Mouse (Mus musculus) cerebellum, adult 2 months (tissue): ENCODE measurements around the gene Plcg2. TPM values are rescaled to one million over a fixed set of nuclear protein-coding genes. Genes with fewer than 3 reads are reported as not detected.

Source experiments
- DNase-seq, 2 experiments: peaks; one replicate each; pipeline ENCODE4 v3.0.0; 2021
- H3K27ac ChIP-seq: fragments of 200-500 bp; 2 replicates; pipeline ENCODE4 v1.5.1; 2012; ENCODE audit warnings: low read length, control low read depth, inconsistent platforms; ENCODE audit not compliant: insufficient read depth
- H3K27me3 ChIP-seq: fragments of 200-500 bp; 2 replicates; pipeline ENCODE4 v1.6.1; 2012; ENCODE audit warnings: inconsistent platforms, mild to moderate bottlenecking, low read length, moderate library complexity; ENCODE audit not compliant: control insufficient read depth, insufficient read depth
- H3K4me1 ChIP-seq: fragments of 200-500 bp; 2 replicates; pipeline ENCODE4 v1.6.1; 2011; ENCODE audit warnings: low read length; ENCODE audit not compliant: control insufficient read depth, insufficient read depth
- H3K4me3 ChIP-seq: fragments of 200-500 bp; replicated peaks from 2 replicates; pipeline ENCODE3; 2011; ENCODE audit warnings: mild to moderate bottlenecking, low read depth, low read length, control low read depth; ENCODE audit not compliant: insufficient read depth
- CTCF ChIP-seq: fragments of 200-500 bp; IDR thresholded peaks from 2 replicates; pipeline ENCODE4 v1.5.1; 2011; ENCODE audit warnings: low read depth, mild to moderate bottlenecking, control low read depth, low read length, moderate library complexity, borderline replicate concordance; ENCODE audit not compliant: insufficient read depth
- POLR2A ChIP-seq: fragments of 200-500 bp; IDR thresholded peaks from 2 replicates; pipeline ENCODE4 v1.6.1; 2011; ENCODE audit warnings: low read length, control low read depth, borderline replicate concordance; ENCODE audit not compliant: insufficient read depth
- WGBS: fragments of 180-500 bp; shearing (Covaris S2); methylation state at CpG from one replicate; pipeline ENCODE4 v1.1.7; 2018; 5-methylcytosine and 5-hydroxymethylcytosine counted together
- polyA plus RNA-seq: library from polyadenylated mRNA; depleted of rRNA; stranded (reverse); fragments of >200 nt; gene quantifications from 2 replicates; pipeline ENCODE4 v1.2.3, GENCODE M21; 2012

Plcg2 gene
- polyA plus RNA-seq, 1 experiment = 2.4 TPM

DNA sequence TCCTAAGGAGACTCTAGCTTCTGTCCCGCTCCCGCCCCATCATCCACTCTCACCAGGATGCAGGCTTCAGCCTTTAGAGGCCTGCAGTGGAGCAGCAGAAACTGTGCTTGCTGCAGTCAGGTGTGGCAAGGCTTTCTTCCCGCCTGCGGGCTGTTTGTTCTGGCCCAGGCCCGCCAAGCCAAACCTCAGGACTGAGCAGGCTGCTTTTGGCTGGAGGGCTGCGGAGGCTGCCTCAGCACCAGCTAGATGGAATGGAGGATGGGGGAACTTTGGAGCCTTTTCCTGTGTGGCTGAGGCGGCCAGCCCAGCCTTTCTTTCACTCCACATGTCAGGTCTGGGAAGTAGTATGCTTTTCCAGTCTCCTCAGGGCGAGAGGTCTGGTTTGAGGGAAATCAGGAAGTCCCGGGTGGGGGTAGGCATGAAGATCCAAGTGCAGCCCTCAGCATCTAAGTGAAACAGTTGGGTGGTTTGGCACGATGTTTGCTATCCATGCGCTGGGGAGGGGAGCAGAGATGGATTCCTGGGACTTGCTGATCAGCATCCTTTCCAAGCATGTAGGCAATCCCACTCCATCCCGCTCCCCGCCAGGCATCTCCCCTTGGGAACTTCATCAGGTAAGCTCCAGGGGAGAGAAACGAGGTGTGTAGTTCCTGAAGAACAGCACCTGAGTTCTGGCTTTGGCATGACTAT lies 18.9 kb downstream of the Plcg2 start:
- WGBS = 64% methylated on average over 14 of the region's 14 CpGs
- H3K27ac ChIP-seq = no peak overlapping the region
- no peak for DNase-seq

DNA sequence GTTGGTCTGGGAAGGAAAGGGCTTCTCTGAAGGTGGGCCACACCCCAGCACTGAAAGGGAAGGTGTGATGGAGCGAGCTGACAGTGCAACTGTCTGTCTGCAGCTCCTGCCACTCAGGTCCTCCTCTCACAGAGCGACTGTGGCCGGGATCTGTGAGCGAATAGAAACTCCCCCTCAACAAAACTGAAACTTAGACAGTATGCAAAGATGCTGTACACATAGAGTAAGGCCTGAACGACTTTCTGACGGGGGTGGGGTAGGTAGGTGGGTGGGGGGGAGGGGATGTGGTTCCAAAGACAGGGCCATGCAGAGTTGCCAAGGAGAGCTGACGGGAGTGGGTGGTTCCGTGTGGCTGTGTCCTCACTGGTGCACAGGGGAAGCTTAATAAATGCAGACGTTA lies 19.8 kb downstream of the Plcg2 start:
- H3K4me3 ChIP-seq = no peak overlapping the region
- no peak for DNase-seq
- 74% methylated on average over 9 of the region's 9 CpGs for WGBS
- no peak overlapping the region for H3K27ac ChIP-seq
- TF ChIP-seq CTCF (no peak), POLR2A (no peak)
- no peaks in the 10 kb centered on the region for H3K27me3 ChIP-seq
- no peaks in the 10 kb centered on the region for H3K4me1 ChIP-seq

More for the DNA sequence above, 18.9 kb downstream of the Plcg2 start:
- H3K4me3 ChIP-seq = no peak overlapping the region
- no peaks in the 10 kb centered on the region for H3K27me3 ChIP-seq
- H3K4me1 ChIP-seq = no peaks in the 10 kb centered on the region
- TF ChIP-seq CTCF = no peak
- no peak for TF ChIP-seq POLR2A

DNA sequence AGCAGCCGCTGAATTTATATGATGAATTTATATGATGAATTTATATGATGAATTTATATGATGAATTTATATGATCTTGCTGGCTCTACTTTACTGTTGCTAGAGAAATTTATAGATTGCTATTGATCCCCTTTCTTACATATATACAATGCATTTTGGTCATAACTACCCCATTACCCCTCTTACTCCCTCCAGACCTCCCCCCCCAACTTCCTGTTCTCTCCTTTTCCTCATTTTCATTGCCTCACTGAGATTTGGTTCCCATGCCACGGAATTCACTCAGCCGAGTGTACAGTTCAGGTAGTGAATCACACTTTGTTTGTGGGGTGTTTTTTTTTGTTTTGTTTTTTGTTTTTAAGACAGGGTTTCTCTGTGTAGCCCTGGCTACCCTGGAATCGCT lies 20.8 kb downstream of the Plcg2 start:
- TF ChIP-seq POLR2A (no peak), CTCF (no peak)
- WGBS = 86% methylated on average over 4 of the region's 4 CpGs

DNA sequence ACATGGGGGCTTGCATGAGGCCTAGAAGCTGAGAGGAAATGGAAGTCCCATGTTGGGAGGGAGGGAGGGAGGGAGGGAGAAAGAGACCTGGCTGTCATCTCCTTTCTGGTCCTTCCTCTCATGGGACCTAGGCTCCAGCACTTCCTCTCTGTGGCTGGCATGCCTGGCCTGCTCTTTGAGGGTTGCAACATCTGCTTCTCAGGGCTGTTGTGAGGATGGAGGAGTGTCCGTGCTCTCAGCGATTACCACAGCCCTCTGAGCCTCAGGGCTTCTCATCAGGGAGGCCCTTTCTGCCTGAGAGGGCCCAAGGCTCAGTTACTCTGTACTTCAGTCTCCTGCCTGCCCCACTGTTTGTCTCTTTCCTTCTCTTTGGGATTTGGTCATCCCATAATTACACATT lies 28.1 kb downstream of the Plcg2 start:
- 43% methylated on average over 2 of the region's 2 CpGs for WGBS
- Histone ChIP-seq H3K27ac (no peak overlapping the region), H3K4me3 (no peak overlapping the region), H3K4me1 (no peaks in the 10 kb centered on the region), H3K27me3 (no peaks in the 10 kb centered on the region)
- no peak for DNase-seq
- TF ChIP-seq CTCF (no peak), POLR2A (no peak)

More for the DNA sequence above, 20.8 kb downstream of the Plcg2 start:
- Histone ChIP-seq H3K27me3 (no peaks in the 10 kb centered on the region), H3K27ac (no peak overlapping the region), H3K4me3 (no peak overlapping the region), H3K4me1 (no peaks in the 10 kb centered on the region)
- DNase-seq = no peak

DNA sequence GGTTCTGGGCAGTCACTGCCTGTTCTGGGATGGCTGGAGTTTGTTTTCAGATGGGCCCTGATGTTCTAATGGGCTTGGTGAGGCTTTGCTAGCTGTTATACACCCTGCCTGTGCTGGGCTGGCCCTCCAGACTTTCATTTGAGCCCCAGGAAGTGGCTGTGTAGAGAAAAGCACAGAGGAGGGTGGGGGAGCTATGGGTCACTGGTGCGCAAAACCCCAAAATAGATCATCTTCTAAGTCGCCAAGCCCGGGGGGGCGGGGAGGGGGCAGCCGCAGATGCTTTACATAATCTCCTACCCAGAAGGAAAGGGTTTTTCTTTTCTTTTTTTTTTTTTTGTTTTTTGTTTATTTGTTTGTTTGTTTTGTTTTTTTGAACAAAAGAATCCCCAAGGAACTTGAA lies 29.9 kb downstream of the Plcg2 start:
- H3K27ac ChIP-seq = no peak overlapping the region
- H3K4me1 ChIP-seq = no peaks in the 10 kb centered on the region
- TF ChIP-seq POLR2A (no peak), CTCF (no peak)
- 72% methylated on average over 5 of the region's 5 CpGs for WGBS
- H3K27me3 ChIP-seq = no peaks in the 10 kb centered on the region
- DNase-seq = no peak
- H3K4me3 ChIP-seq = no peak overlapping the region

DNA sequence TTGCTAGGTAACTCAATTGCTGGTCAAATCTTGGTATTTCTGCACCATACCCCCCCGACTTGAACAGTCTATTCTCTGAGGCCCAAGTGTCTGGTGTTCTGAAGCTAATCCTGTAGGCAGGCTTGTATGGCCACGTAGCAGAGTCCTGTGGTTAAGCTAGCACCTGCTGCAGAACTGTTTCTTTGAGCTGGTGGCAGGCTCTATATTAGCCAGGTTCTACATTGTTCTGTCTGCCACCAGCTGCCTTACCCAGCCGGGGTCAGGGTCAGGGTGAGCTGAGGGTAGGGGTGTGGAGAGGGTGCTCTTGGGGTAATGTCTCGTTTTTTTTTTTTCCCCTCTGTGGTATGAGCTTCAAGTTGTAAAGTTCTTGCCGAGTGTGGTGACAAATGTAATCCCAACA lies 31.1 kb downstream of the Plcg2 start:
- TF ChIP-seq POLR2A (no peak), CTCF (no peak)
- H3K27ac ChIP-seq = no peak overlapping the region
- no peaks in the 10 kb centered on the region for H3K4me1 ChIP-seq
- WGBS = 80% methylated on average over 5 of the region's 5 CpGs
- H3K27me3 ChIP-seq = no peaks in the 10 kb centered on the region
- DNase-seq = no peak
- no peak overlapping the region for H3K4me3 ChIP-seq

DNA sequence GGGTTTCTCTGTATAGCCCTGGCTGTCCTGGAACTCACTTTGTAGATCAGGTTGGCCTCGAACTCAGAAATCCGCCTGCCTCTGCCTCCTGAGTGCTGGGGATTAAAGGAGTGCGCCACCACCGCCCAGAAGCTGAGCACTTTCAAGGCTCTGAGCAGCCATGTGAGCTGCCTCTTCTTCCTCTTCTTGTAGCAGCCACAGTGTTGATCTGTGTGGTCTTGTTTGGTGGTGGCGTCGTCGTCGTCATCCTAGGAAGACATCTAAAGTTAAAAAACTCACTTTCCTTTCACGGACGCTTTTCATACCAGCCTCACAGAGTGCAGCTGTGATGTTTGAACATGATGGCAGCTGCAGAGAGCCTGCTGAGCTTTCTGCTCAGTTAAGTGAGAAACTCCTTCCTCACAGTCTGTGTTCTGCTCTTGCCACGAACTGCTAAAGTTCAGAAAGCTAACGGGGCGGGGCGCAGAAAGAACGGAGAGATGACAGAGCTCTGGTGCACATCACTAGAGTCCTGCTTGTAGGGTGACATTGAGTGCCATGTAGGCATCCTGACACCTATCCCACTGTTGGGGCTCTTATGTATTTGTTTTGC lies 34.4 kb downstream of the Plcg2 start:
- WGBS = 87% methylated on average over 15 of the region's 15 CpGs
- Histone ChIP-seq H3K27ac (no peak overlapping the region), H3K4me3 (no peak overlapping the region), H3K4me1 (no peaks in the 10 kb centered on the region), H3K27me3 (no peaks in the 10 kb centered on the region)
- no peak for TF ChIP-seq POLR2A
- no peak for TF ChIP-seq CTCF
- DNase-seq = no peak

DNA sequence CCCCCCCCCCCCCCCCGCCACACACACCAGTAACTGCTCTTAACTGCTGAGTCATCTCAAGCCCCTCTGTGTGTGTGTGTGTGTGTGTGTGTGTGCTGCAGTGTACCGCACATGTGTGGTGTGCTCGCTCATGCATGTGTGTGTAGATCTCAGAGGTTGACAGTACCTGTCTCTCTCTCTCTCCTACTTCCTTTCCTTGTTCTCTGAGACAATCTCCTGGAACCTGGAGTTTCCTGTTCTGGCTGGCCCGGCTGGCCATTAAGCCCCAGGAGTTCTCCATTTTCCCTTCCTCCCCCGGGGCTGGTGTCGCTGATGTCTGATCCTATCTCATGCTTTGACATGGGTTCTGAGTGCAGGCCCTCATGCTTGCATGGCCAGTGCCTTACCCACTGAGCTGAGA lies 38.8 kb downstream of the Plcg2 start:
- Histone ChIP-seq H3K27ac (no peak overlapping the region), H3K4me3 (no peak overlapping the region), H3K27me3 (no peaks in the 10 kb centered on the region), H3K4me1 (no peaks in the 10 kb centered on the region; the same call in 1 of the 2 replicates)
- no peak for DNase-seq
- TF ChIP-seq CTCF (no peak), POLR2A (no peak)
- WGBS = 76% methylated on average over 5 of the region's 6 CpGs
